Mouse (Mus musculus) E14TG2a.4 (cell line): ENCODE results near the gene Sub1.

Experiments
- H3K27me3 ChIP-seq: 2 replicates; pipeline ENCODE4 v1.6.1; 2014; ENCODE audit warnings: low read length, control low read depth; ENCODE audit not compliant: insufficient read depth
- H3K36me3 ChIP-seq: 2 replicates; pipeline ENCODE4 v1.6.1; 2014; ENCODE audit warnings: low read length, control low read depth; ENCODE audit not compliant: insufficient read depth
- H3K4me1 ChIP-seq: replicated peaks from 2 replicates; pipeline ENCODE4 v1.6.1; 2014; ENCODE audit warnings: low read depth, low read length, control low read depth
- H3K4me3 ChIP-seq: replicated peaks from 2 replicates; pipeline ENCODE4 v1.5.1; 2014; ENCODE audit warnings: mild to moderate bottlenecking, low read length
- H3K9me3 ChIP-seq: 2 replicates; pipeline ENCODE4 v1.6.1; 2014; ENCODE audit warnings: low read length, control low read depth
- NANOG ChIP-seq: IDR thresholded peaks from 2 replicates; pipeline ENCODE4 v1.6.1; 2014; ENCODE audit warnings: borderline replicate concordance, low read length, mixed read lengths
- POU5F1 ChIP-seq: IDR thresholded peaks from 2 replicates; pipeline ENCODE4 v1.6.1; 2014; ENCODE audit warnings: low read length, borderline replicate concordance

The Sub1 gene

GRCm38 (mm10) chr15:11940855-11941254, 55.9 kb downstream of the Sub1 start:
- no peak overlapping the region for H3K4me3 ChIP-seq
- no peaks in the 10 kb centered on the region for H3K36me3 ChIP-seq
- no peak for TF ChIP-seq POU5F1
- TF ChIP-seq NANOG: no peak
- H3K27me3 ChIP-seq: no peaks in the 10 kb centered on the region
- no peaks in the 10 kb centered on the region for H3K9me3 ChIP-seq
- no peaks in the 10 kb centered on the region for H3K4me1 ChIP-seq
